Mouse (Mus musculus): Measurements from ENCODE around the gene Smarcd2. TPM values are rescaled to one million over a fixed set of nuclear protein-coding genes. Genes with fewer than 3 reads are reported as not detected.
A peak's percentile ranks its signal among the peaks of the same experiment; 100 is the strongest.

Gene Smarcd2
- polyA plus RNA-seq, 2 experiments: 114 to 184 TPM

DNA sequence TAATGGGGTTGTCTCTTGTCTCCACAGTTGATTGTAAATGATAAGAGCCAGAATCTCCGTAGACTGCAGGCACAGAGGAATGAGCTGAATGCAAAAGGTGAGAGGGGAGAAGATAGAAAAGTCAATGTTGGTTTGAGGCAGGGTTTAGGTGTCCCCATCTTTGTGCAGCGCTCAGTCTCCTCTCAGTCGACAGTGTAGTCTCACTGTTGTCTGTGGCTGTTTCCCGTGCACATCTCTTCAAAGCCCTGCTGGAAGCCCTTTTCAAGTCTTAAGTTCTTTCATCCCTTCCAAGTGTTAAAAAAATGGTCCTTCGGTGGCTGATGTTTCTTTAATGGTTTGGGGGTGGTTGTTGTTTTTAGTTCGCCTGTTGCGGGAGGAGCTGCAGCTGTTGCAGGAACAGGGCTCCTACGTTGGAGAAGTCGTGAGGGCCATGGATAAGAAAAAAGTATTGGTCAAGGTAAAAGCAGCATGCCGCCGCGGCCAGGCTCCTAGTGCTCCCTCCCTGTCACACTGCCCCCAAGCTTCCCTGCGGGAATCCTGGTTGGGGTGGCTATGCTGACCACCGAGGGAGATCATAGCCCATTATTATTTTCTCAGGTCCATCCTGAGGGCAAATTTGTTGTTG, 11.8 kb downstream of the Smarcd2 start:
- Histone ChIP-seq H3K4me2 (replicated peaks; ENCODE audit: low read depth, low read length, severe bottlenecking) (no peak overlapping the region), H3K36me3 (ENCODE audit: control insufficient read depth, insufficient read depth, low read length) (peaks cover 75% of the 10 kb centered on the region), H3K9ac (ENCODE audit: low read depth, low read length, severe bottlenecking) (no peak overlapping the region), H3K27me3 (ENCODE audit: control insufficient read depth, insufficient read depth, low read length) (no peaks in the 10 kb centered on the region), H3K9me3 (ENCODE audit: control insufficient read depth, low read length) (no peaks in the 10 kb centered on the region), H3K27ac (replicated peaks; ENCODE audit: low read depth, low read length) (no peak overlapping the region), H3K4me3 (replicated peaks; ENCODE audit: low read length) (no peak overlapping the region), H3K4me1 (ENCODE audit: control insufficient read depth, insufficient read depth, low read length) (peaks cover 8% of the 10 kb centered on the region; the same call in 1 of the 2 replicates)
- ATAC-seq (ENCODE audit: low FRiP score, low read depth): no peak
- 81% methylated on average over 14 of the region's 14 CpGs for WGBS
- no peak for TF ChIP-seq POLR2A (IDR thresholded peaks at IDR 0.05; ENCODE audit: borderline replicate concordance, extremely low read depth, insufficient read depth, insufficient read length)
- DNase-seq (ENCODE audit: low spot score): no peak

DNA sequence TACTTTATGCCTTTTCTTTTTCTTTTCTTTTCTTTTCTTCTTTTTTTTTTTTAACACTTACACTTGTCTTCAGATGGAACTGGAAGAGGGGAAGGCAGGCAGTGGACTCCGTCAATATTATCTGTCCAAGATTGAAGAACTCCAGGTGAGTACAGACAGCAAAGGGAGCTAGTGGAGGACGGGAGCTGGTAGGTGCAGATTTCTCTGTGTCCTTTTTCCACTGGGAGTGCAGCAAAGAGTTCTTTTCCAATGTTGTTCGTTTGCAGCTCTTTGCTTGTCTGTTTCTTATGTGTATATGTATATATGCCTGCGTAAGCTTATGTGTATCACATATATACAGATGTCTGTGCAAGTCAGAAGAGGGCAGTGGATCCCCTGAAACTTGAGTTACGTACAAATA, 16.0 kb downstream of the Smarcd2 start:
- peak overlapping the region; percentile 80 for H3K9ac ChIP-seq (ENCODE audit: low read depth, low read length, severe bottlenecking)
- peaks cover 56% of the 10 kb centered on the region for H3K36me3 ChIP-seq (ENCODE audit: control insufficient read depth, insufficient read depth, low read length)

DNA sequence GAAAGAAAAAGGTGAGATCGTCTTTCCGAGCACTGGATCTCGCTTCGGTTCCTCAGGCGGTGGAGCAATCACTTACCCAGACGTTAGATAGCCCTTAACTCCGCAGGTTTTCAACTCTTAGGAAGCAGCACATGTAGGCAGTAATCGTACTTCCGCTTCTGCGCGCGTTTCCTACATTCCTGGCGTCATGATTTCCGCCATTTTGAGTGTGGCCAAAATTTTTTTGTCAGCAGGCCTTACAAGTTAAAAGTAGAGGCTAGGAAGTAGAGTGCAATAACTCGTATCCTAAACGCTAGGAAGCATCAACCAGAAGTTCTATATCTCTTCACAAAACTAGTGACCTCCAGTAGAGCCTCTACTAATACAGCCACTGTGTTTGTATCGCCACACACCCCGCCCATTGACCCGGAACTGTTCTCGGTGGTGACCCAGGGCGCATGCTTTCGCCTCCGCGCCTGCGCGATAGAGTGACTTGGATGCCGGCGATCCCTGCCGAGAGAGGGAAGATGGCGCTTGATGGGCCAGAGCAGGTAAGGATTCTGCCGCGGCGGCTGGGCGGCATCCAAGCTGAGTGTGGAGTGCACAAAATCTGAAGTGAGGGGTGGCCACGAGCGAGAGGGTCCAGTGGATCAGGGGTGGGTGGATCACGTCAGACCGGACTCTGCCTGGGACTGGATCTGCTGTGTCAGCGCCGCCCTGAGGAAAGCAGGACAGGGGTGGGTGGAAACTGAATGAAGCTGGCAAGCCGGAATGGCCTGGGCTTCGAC, 16.9 kb downstream of the Smarcd2 start, which contains the start of the genes Ftsj3 and Psmc5:
Gene Ftsj3 (minus strand): TSS at position 395 of the 767 bp plus-strand sequence.
Gene Psmc5 (plus strand): TSS at position 470 of the 767 bp plus-strand sequence.
- ATAC-seq (ENCODE audit: low FRiP score, low read depth) (peak; percentile 96), DNase-seq (ENCODE audit: low spot score) (peak; percentile 96)
- peak; percentile 84; the same call in 1 of the 2 replicates for TF ChIP-seq POLR2A (IDR thresholded peaks at IDR 0.05; ENCODE audit: borderline replicate concordance, extremely low read depth, insufficient read depth, insufficient read length)
- peaks cover 16% of the 10 kb centered on the region for H3K4me1 ChIP-seq (ENCODE audit: control insufficient read depth, insufficient read depth, low read length)
- peak within 1 kb of the TSS; percentile 80 for H3K9ac ChIP-seq (ENCODE audit: low read depth, low read length, severe bottlenecking)
- peaks cover 56% of the 10 kb centered on the region for H3K36me3 ChIP-seq (ENCODE audit: control insufficient read depth, insufficient read depth, low read length)
- H3K9me3 ChIP-seq (ENCODE audit: control insufficient read depth, low read length): no peaks in the 10 kb centered on the region
- no peaks in the 10 kb centered on the region for H3K27me3 ChIP-seq (ENCODE audit: control insufficient read depth, insufficient read depth, low read length)
- peak within 1 kb of the TSS; percentile 77 for H3K27ac ChIP-seq (replicated peaks; ENCODE audit: low read depth, low read length)
- peak within 1 kb of the TSS; percentile 95 for H3K4me2 ChIP-seq (replicated peaks; ENCODE audit: low read depth, low read length, severe bottlenecking)
- H3K4me3 ChIP-seq (replicated peaks; ENCODE audit: low read length): peak within 1 kb of the TSS; percentile 89
- WGBS: 0% methylated on average over 42 of the region's 42 CpGs

More for the DNA sequence above, 16.0 kb downstream of the Smarcd2 start:
- no peak overlapping the region for H3K27ac ChIP-seq (replicated peaks; ENCODE audit: low read depth, low read length)
- TF ChIP-seq POLR2A (IDR thresholded peaks at IDR 0.05; ENCODE audit: borderline replicate concordance, extremely low read depth, insufficient read depth, insufficient read length): no peak
- peak overlapping the region; percentile 89 for H3K4me3 ChIP-seq (replicated peaks; ENCODE audit: low read length)
- peaks cover 16% of the 10 kb centered on the region for H3K4me1 ChIP-seq (ENCODE audit: control insufficient read depth, insufficient read depth, low read length)
- no peaks in the 10 kb centered on the region for H3K27me3 ChIP-seq (ENCODE audit: control insufficient read depth, insufficient read depth, low read length)
- H3K4me2 ChIP-seq (replicated peaks; ENCODE audit: low read depth, low read length, severe bottlenecking): peak overlapping the region; percentile 95
- DNase-seq (ENCODE audit: low spot score) (no peak), ATAC-seq (ENCODE audit: low FRiP score, low read depth) (no peak)
- 70% methylated on average over 5 of the region's 5 CpGs for WGBS
- H3K9me3 ChIP-seq (ENCODE audit: control insufficient read depth, low read length): no peaks in the 10 kb centered on the region

DNA sequence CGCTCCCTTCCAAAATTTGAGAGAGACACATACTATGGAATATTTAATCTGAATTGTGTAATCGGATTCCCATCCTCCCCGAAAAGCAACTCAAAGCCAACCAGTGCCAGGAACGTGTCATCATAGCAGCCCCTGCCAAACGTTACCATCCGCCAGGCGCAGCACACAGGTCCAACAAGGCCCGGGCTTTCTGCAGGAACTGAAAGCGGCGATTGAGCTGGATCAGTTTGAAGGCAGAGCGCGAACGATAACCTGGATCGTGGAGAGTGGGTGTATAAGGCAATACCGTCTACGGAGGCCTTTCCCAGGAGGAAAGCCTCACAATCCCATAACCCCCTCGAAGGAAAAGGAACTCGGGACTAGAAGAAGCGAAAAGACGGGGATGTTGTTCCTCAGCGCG, 17.6 kb downstream of the Smarcd2 start:
- Histone ChIP-seq H3K4me3 (replicated peaks; ENCODE audit: low read length) (peak overlapping the region; percentile 89), H3K27me3 (ENCODE audit: control insufficient read depth, insufficient read depth, low read length) (no peaks in the 10 kb centered on the region), H3K9me3 (ENCODE audit: control insufficient read depth, low read length) (no peaks in the 10 kb centered on the region), H3K36me3 (ENCODE audit: control insufficient read depth, insufficient read depth, low read length) (peaks cover 58% of the 10 kb centered on the region), H3K27ac (replicated peaks; ENCODE audit: low read depth, low read length) (peak overlapping the region; percentile 77; the same call in 1 of the 2 replicates), H3K4me2 (replicated peaks; ENCODE audit: low read depth, low read length, severe bottlenecking) (peak overlapping the region; percentile 95), H3K4me1 (ENCODE audit: control insufficient read depth, insufficient read depth, low read length) (peaks cover 16% of the 10 kb centered on the region), H3K9ac (ENCODE audit: low read depth, low read length, severe bottlenecking) (peak overlapping the region; percentile 80)
- WGBS: 5% methylated on average over 22 of the region's 22 CpGs
- ATAC-seq (ENCODE audit: low FRiP score, low read depth): no peak
- no peak for TF ChIP-seq POLR2A (IDR thresholded peaks at IDR 0.05; ENCODE audit: borderline replicate concordance, extremely low read depth, insufficient read depth, insufficient read length)
- DNase-seq (ENCODE audit: low spot score): no peak

DNA sequence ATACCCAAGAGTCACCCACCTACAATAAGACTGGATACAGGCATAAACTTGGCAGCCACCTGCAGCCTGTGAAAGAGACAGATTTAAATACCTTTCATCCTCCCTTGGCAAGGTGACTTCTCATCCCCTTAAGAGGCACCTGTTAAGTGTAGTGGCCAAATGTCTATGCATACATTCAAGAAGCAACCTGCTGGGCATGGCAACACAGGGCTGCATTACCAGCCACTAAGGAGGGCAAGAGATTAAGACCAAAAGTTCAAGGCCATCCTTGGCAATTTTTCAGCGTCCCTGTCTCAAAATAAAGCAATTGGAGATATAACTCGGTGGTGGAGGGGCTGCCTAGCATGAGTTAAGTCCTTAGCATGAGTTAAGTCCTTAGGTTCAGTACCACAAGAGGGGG, 18.0 kb downstream of the Smarcd2 start:
- ATAC-seq (ENCODE audit: low FRiP score, low read depth) (no peak), DNase-seq (ENCODE audit: low spot score) (no peak)
- Histone ChIP-seq H3K4me2 (replicated peaks; ENCODE audit: low read depth, low read length, severe bottlenecking) (peak overlapping the region; percentile 95), H3K27ac (replicated peaks; ENCODE audit: low read depth, low read length) (no peak overlapping the region), H3K4me3 (replicated peaks; ENCODE audit: low read length) (peak overlapping the region; percentile 89), H3K36me3 (ENCODE audit: control insufficient read depth, insufficient read depth, low read length) (peaks cover 62% of the 10 kb centered on the region), H3K4me1 (ENCODE audit: control insufficient read depth, insufficient read depth, low read length) (peaks cover 16% of the 10 kb centered on the region), H3K9me3 (ENCODE audit: control insufficient read depth, low read length) (no peaks in the 10 kb centered on the region), H3K27me3 (ENCODE audit: control insufficient read depth, insufficient read depth, low read length) (no peaks in the 10 kb centered on the region), H3K9ac (ENCODE audit: low read depth, low read length, severe bottlenecking) (peak overlapping the region; percentile 80)
- WGBS: 12% methylated on average over 2 of the region's 2 CpGs
- TF ChIP-seq POLR2A (IDR thresholded peaks at IDR 0.05; ENCODE audit: borderline replicate concordance, extremely low read depth, insufficient read depth, insufficient read length): no peak

Data from limb, embryonic 14.5 days (tissue).